Mouse (Mus musculus) MEL (cell line): Measurements from ENCODE around the gene Slc25a19. TPM values are rescaled to one million over a fixed set of nuclear protein-coding genes. Genes with fewer than 3 reads are reported as not detected.

ENCODE experiments used
- DNase-seq: peaks from one replicate; pipeline ENCODE4 v3.0.0; 2011; ENCODE audit warnings: low read depth, low spot score
- H3K27ac ChIP-seq: 2 replicates; pipeline ENCODE4 v1.5.1; 2012; ENCODE audit warnings: low read depth, mild to moderate bottlenecking, control low read depth, low read length, moderate library complexity; ENCODE audit not compliant: control insufficient read depth
- H3K27me3 ChIP-seq, 2 experiments: fragments of 150-350 bp in 1 of 2; sonication (generic) in 1 of 2; 2 replicates each; pipeline ENCODE4 v1.6.1; 2012; ENCODE audit warnings: low read length in 2 of 2, mild to moderate bottlenecking in 2 of 2, improper control_type of control experiment in 1 of 2, moderate library complexity in 1 of 2; ENCODE audit not compliant: insufficient read depth in 2 of 2, control insufficient read depth in 1 of 2
- H3K36me3 ChIP-seq, 2 experiments: 2 replicates each; pipeline ENCODE4 v1.6.1; 2012 to 2014; ENCODE audit warnings: low read length in 2 of 2, improper control_type of control experiment in 1 of 2, inconsistent platforms in 1 of 2, mild to moderate bottlenecking in 1 of 2; ENCODE audit not compliant: insufficient read depth in 2 of 2, control insufficient read depth in 1 of 2
- H3K4me1 ChIP-seq, 2 experiments: fragments of 150-350 bp in 1 of 2; sonication (generic) in 1 of 2; 2 replicates each; pipeline ENCODE4 v1.6.1; 2012; ENCODE audit warnings: low read length in 2 of 2, improper control_type of control experiment in 1 of 2, mild to moderate bottlenecking in 1 of 2; ENCODE audit not compliant: insufficient read depth in 2 of 2, control insufficient read depth in 1 of 2
- H3K4me3 ChIP-seq, 2 experiments: fragments of 150-350 bp in 1 of 2; sonication (generic) in 1 of 2; 2 replicates each; pipeline ENCODE4 v1.5.1; 2012; ENCODE audit warnings: low read depth in 2 of 2, low read length in 2 of 2, mild to moderate bottlenecking in 2 of 2, moderate library complexity in 2 of 2, control low read depth in 1 of 2, improper control_type of control experiment in 1 of 2; ENCODE audit not compliant: control insufficient read depth in 1 of 2, insufficient read depth in 1 of 2
- H3K79me2 ChIP-seq: 2 replicates; pipeline ENCODE4 v1.6.1; 2012; ENCODE audit warnings: mild to moderate bottlenecking, low read length, moderate library complexity; ENCODE audit not compliant: control insufficient read depth, poor library complexity, insufficient read depth
- H3K9ac ChIP-seq: 2 replicates; pipeline ENCODE4 v1.6.1; 2012; ENCODE audit warnings: low read depth, mild to moderate bottlenecking, control low read depth, low read length, moderate library complexity; ENCODE audit not compliant: control insufficient read depth, poor library complexity, severe bottlenecking
- H3K9me3 ChIP-seq: fragments of 150-350 bp; sonication (generic); replicated peaks from 2 replicates; pipeline ENCODE4 v1.6.1; 2012; ENCODE audit warnings: mild to moderate bottlenecking, low read length, improper control_type of control experiment, moderate library complexity; ENCODE audit not compliant: insufficient read depth
- BHLHE40 ChIP-seq: IDR thresholded peaks from 2 replicates; pipeline ENCODE4 v1.6.1; 2012; ENCODE audit warnings: low read depth, mild to moderate bottlenecking, inconsistent platforms, low read length, improper control_type of control experiment, borderline replicate concordance
- CHD1 ChIP-seq: IDR thresholded peaks from 2 replicates; pipeline ENCODE4 v1.6.1; 2012; ENCODE audit warnings: low read depth, mild to moderate bottlenecking, inconsistent platforms, low read length, improper control_type of control experiment
- CHD2 ChIP-seq: IDR thresholded peaks from 2 replicates; pipeline ENCODE4 v1.6.1; 2011; ENCODE audit warnings: low read length, improper control_type of control experiment
- CTCF ChIP-seq, 3 experiments: IDR thresholded peaks in 2 of 3; conservative IDR thresholded peaks in 1 of 3; 2 replicates each; pipeline ENCODE4 v1.5.1; 2011 to 2012; ENCODE audit warnings: low read length in 3 of 3, low read depth in 2 of 3, mild to moderate bottlenecking in 2 of 3, improper control_type of control experiment in 1 of 3, inconsistent platforms in 1 of 3, mixed read lengths in 1 of 3, moderate library complexity in 1 of 3; ENCODE audit not compliant: control insufficient read depth in 1 of 3, insufficient read depth in 1 of 3, poor library complexity in 1 of 3, severe bottlenecking in 1 of 3
- E2F4 ChIP-seq: IDR thresholded peaks from 2 replicates; pipeline ENCODE4 v1.6.1; 2011; ENCODE audit warnings: low read depth, low read length, improper control_type of control experiment, borderline replicate concordance
- ELF1 ChIP-seq: IDR thresholded peaks from 2 replicates; pipeline ENCODE4 v1.6.1; 2014; ENCODE audit warnings: low read depth, mild to moderate bottlenecking, inconsistent platforms, low read length, improper control_type of control experiment, moderate library complexity
- EP300 ChIP-seq, 2 experiments: IDR thresholded peaks; 2 replicates each; pipeline ENCODE4 v1.6.1; 2011; ENCODE audit warnings: improper control_type of control experiment in 2 of 2, low read length in 2 of 2, low read depth in 1 of 2, mild to moderate bottlenecking in 1 of 2
- ETS1 ChIP-seq: IDR thresholded peaks from 2 replicates; pipeline ENCODE4 v1.6.1; 2012; ENCODE audit warnings: low read depth, mild to moderate bottlenecking, inconsistent platforms, low read length, improper control_type of control experiment, moderate library complexity
- GABPA ChIP-seq: IDR thresholded peaks from 2 replicates; pipeline ENCODE4 v1.6.1; 2012; ENCODE audit warnings: low read depth, mild to moderate bottlenecking, inconsistent platforms, low read length, improper control_type of control experiment, moderate library complexity
- GATA1 ChIP-seq: IDR thresholded peaks from 2 replicates; pipeline ENCODE4 v1.6.1; 2011; ENCODE audit warnings: low read depth, low read length, improper control_type of control experiment
- JUND ChIP-seq: IDR thresholded peaks from 2 replicates; pipeline ENCODE4 v1.6.1; 2011; ENCODE audit warnings: low read depth, mild to moderate bottlenecking, improper control_type of control experiment, low read length
- KAT2A ChIP-seq: conservative IDR thresholded peaks from 2 replicates; pipeline ENCODE4 v1.6.1; 2012; ENCODE audit warnings: low read depth, low read length, improper control_type of control experiment, inconsistent platforms
- MAFK ChIP-seq: IDR thresholded peaks from 2 replicates; pipeline ENCODE4 v1.6.1; 2011; ENCODE audit warnings: low read depth, mild to moderate bottlenecking, low read length, improper control_type of control experiment, borderline replicate concordance
- MAX ChIP-seq: IDR thresholded peaks from 2 replicates; pipeline ENCODE4 v1.6.1; 2011; ENCODE audit warnings: low read length, improper control_type of control experiment
- MAZ ChIP-seq: IDR thresholded peaks from 2 replicates; pipeline ENCODE4 v1.6.1; 2012; ENCODE audit warnings: low read depth, mild to moderate bottlenecking, inconsistent platforms, low read length, improper control_type of control experiment
- MEF2A ChIP-seq: IDR thresholded peaks from 2 replicates; pipeline ENCODE4 v1.6.1; 2014; ENCODE audit warnings: low read depth, mild to moderate bottlenecking, inconsistent platforms, low read length, improper control_type of control experiment; ENCODE audit not compliant: poor library complexity, insufficient replicate concordance, severe bottlenecking; ENCODE audit errors: extremely low read depth
- MXI1 ChIP-seq: IDR thresholded peaks from 2 replicates; pipeline ENCODE4 v1.6.1; 2011; ENCODE audit warnings: mild to moderate bottlenecking, low read depth, low read length, improper control_type of control experiment
- MYB ChIP-seq: IDR thresholded peaks from 2 replicates; pipeline ENCODE4 v1.6.1; 2011; ENCODE audit warnings: mild to moderate bottlenecking, low read depth, low read length, improper control_type of control experiment
- MYC ChIP-seq: IDR thresholded peaks from 2 replicates; pipeline ENCODE4 v1.6.1; 2011; ENCODE audit warnings: low read depth, mild to moderate bottlenecking, low read length, improper control_type of control experiment, moderate library complexity
- NELFE ChIP-seq: IDR thresholded peaks from 2 replicates; pipeline ENCODE4 v1.6.1; 2011; ENCODE audit warnings: low read depth, low read length, improper control_type of control experiment
- NRF1 ChIP-seq: IDR thresholded peaks from 2 replicates; pipeline ENCODE4 v1.6.1; 2014; ENCODE audit warnings: low read depth, mild to moderate bottlenecking, inconsistent platforms, low read length, improper control_type of control experiment, moderate library complexity; ENCODE audit not compliant: poor library complexity, insufficient read depth, severe bottlenecking
- POLR2A ChIP-seq, 2 experiments: IDR thresholded peaks; 2 replicates each; pipeline ENCODE4 v1.6.1; 2011 to 2012; ENCODE audit warnings: low read length in 2 of 2, mild to moderate bottlenecking in 2 of 2, control low read depth in 1 of 2, improper control_type of control experiment in 1 of 2, low read depth in 1 of 2, moderate library complexity in 1 of 2; ENCODE audit not compliant: control insufficient read depth in 1 of 2, insufficient read depth in 1 of 2, poor library complexity in 1 of 2
- POLR2AphosphoS2 ChIP-seq: IDR thresholded peaks from 2 replicates; pipeline ENCODE4 v1.6.1; 2011; ENCODE audit warnings: low read length, improper control_type of control experiment
- POLR2AphosphoS5 ChIP-seq: IDR thresholded peaks from 2 replicates; pipeline ENCODE4 v1.6.1; 2012; ENCODE audit warnings: low read depth, borderline replicate concordance, mild to moderate bottlenecking, inconsistent platforms, low read length, moderate library complexity, mixed read lengths
- RAD21 ChIP-seq: IDR thresholded peaks from 2 replicates; pipeline ENCODE4 v1.6.1; 2011; ENCODE audit warnings: mild to moderate bottlenecking, low read depth, low read length, improper control_type of control experiment
- RCOR1 ChIP-seq: IDR thresholded peaks from 2 replicates; pipeline ENCODE4 v1.6.1; 2012; ENCODE audit warnings: low read depth, mild to moderate bottlenecking, inconsistent platforms, low read length, improper control_type of control experiment
- SMC3 ChIP-seq: IDR thresholded peaks from 2 replicates; pipeline ENCODE4 v1.6.1; 2011; ENCODE audit warnings: low read depth, low read length, improper control_type of control experiment
- TAL1 ChIP-seq: IDR thresholded peaks from 2 replicates; pipeline ENCODE4 v1.6.1; 2012; ENCODE audit warnings: mild to moderate bottlenecking, inconsistent platforms, low read length, moderate library complexity, mixed read lengths
- TBP ChIP-seq: IDR thresholded peaks from 2 replicates; pipeline ENCODE4 v1.8.0; 2011; ENCODE audit warnings: low read depth, low read length, improper control_type of control experiment
- TCF12 ChIP-seq: IDR thresholded peaks from 2 replicates; pipeline ENCODE4 v1.6.1; 2014; ENCODE audit warnings: low read depth, mild to moderate bottlenecking, inconsistent platforms, low read length, improper control_type of control experiment, moderate library complexity
- UBTF ChIP-seq: IDR thresholded peaks from 2 replicates; pipeline ENCODE4 v1.6.1; 2012; ENCODE audit warnings: low read depth, mild to moderate bottlenecking, inconsistent platforms, low read length, improper control_type of control experiment, moderate library complexity, borderline replicate concordance; ENCODE audit not compliant: insufficient read depth
- USF1 ChIP-seq: IDR thresholded peaks from 2 replicates; pipeline ENCODE4 v1.6.1; 2014; ENCODE audit warnings: low read depth, mild to moderate bottlenecking, inconsistent platforms, low read length, improper control_type of control experiment, moderate library complexity
- USF2 ChIP-seq, 2 experiments: IDR thresholded peaks; 2 replicates each; pipeline ENCODE4 v1.6.1; 2011 to 2012; ENCODE audit warnings: improper control_type of control experiment in 2 of 2, low read length in 2 of 2, borderline replicate concordance in 1 of 2, inconsistent platforms in 1 of 2, low read depth in 1 of 2, mild to moderate bottlenecking in 1 of 2; ENCODE audit not compliant: insufficient read depth in 1 of 2
- ZC3H11A ChIP-seq: IDR thresholded peaks from 2 replicates; pipeline ENCODE4 v1.6.1; 2012; ENCODE audit warnings: low read depth, mild to moderate bottlenecking, inconsistent platforms, low read length, improper control_type of control experiment
- ZMIZ1 ChIP-seq: IDR thresholded peaks from 2 replicates; pipeline ENCODE4 v1.6.1; 2012; ENCODE audit warnings: low read depth, mild to moderate bottlenecking, inconsistent platforms, low read length, improper control_type of control experiment, moderate library complexity
- polyA plus RNA-seq, 2 experiments: library from polyadenylated mRNA; stranded (reverse) in 1 of 2; unstranded in 1 of 2; fragments of >175 nt in 1 of 2; fragments of >200 nt in 1 of 2; gene quantifications; 2 replicates each; pipeline versions ENCODE4 v1.2.1 to v1.2.4; 2012; ENCODE audit warnings: low replicate concordance in 2 of 2, low read depth in 1 of 2; ENCODE audit not compliant: insufficient read length in 2 of 2, insufficient read depth in 1 of 2, missing spikeins in 1 of 2
- total RNA-seq: library from RNA; depleted of rRNA; stranded (reverse); fragments of 300-350 nt; gene quantifications from 2 replicates; pipeline ENCODE4 v1.2.3, GENCODE M21; 2012

The Slc25a19 gene
- total and polyA plus RNA-seq, 3 experiments: 35.3 to 43.1 TPM; not detected in 1

GRCm38 (mm10) chr11:115603476-115604303, 24.4 kb downstream of the Slc25a19 start, which contains the start of the genes Mrps7 and Gga3:
Gene Mrps7 (plus strand): TSS chr11:115603925.
Gene Gga3 (minus strand): TSS chr11:115604051.
- H3K9me3 ChIP-seq: no peaks in the 10 kb centered on the region
- peaks cover 9 to 39% of the 10 kb centered on the region in 2 experiments for H3K4me1 ChIP-seq
- H3K4me3 ChIP-seq: peak within 1 kb of the TSS; percentile 75 to 84
- peak within 1 kb of the TSS; percentile 83 for H3K9ac ChIP-seq
- peaks cover 8 to 34% of the 10 kb centered on the region in 2 experiments for H3K36me3 ChIP-seq
- peak; percentile 95 for DNase-seq
- H3K27ac ChIP-seq: peak within 1 kb of the TSS; percentile 87
- peaks cover 72% of the 10 kb centered on the region for H3K79me2 ChIP-seq
- H3K27me3 ChIP-seq: no peaks in the 10 kb centered on the region
- TF ChIP-seq MYB (no peak), TBP (peak; percentile 94), MYC (peak; percentile 45; the same call in 1 of the 2 replicates), E2F4 (no peak; the same call in 1 of the 2 replicates), UBTF (peak; percentile 83; the same call in 1 of the 2 replicates), RAD21 (no peak), EP300 (IDR thresholded peaks at IDR 0.05; ENCODE audit: low read depth in 1 of 2, low read length in 2 of 2) (no peak), CHD1 (peak; percentile 82; the same call in 1 of the 2 replicates), CTCF (IDR thresholded peaks at IDR 0.05 in 2 of 3, conservative IDR thresholded peaks at IDR 0.05 in 1 of 3; ENCODE audit: control insufficient read depth in 1 of 3, insufficient read depth in 1 of 3, low read depth in 2 of 3, low read length in 3 of 3, poor library complexity in 1 of 3, severe bottlenecking in 1 of 3) (peak in 1 of 3 experiments; percentile 25; a peak in 2 of 6 replicates), SMC3 (no peak), ZMIZ1 (peak; percentile 91), TAL1 (no peak), RCOR1 (0 out of 2 replicates have a peak, but pooled peaks have one; percentile 8), MXI1 (peak; percentile 72), GABPA (no peak), POLR2AphosphoS5 (no peak), POLR2A (IDR thresholded peaks at IDR 0.05; ENCODE audit: control insufficient read depth in 1 of 2, insufficient read depth in 1 of 2, low read depth in 1 of 2, low read length in 2 of 2, poor library complexity in 1 of 2) (peak; percentile 90 to 91), USF2 (IDR thresholded peaks at IDR 0.05; ENCODE audit: borderline replicate concordance in 1 of 2, insufficient read depth in 1 of 2, low read depth in 1 of 2, low read length in 2 of 2) (no peak), NELFE (peak; percentile 93), USF1 (no peak), MAX (peak; percentile 100), CHD2 (peak; percentile 95), NRF1 (peak; percentile 61), TCF12 (peak; percentile 92), ZC3H11A (no peak), ETS1 (0 out of 2 replicates have a peak, but pooled peaks have one; percentile 20), JUND (no peak), MAZ (peak; percentile 78; the same call in 1 of the 2 replicates), ELF1 (peak; percentile 69; the same call in 1 of the 2 replicates), MEF2A (no peak), POLR2AphosphoS2 (peak; percentile 92), MAFK (no peak), BHLHE40 (no peak), KAT2A (no peak; the same call in 1 of the 2 replicates), GATA1 (no peak)
